Mouse (Mus musculus): ENCODE measurements at regions not wholly inside any gene's neighbourhood (a gene's known extent, or its start where the extent isn't known, plus 50 kb on each side); places are given as distances from the start of the nearest gene placed in this dataset.

DNA sequence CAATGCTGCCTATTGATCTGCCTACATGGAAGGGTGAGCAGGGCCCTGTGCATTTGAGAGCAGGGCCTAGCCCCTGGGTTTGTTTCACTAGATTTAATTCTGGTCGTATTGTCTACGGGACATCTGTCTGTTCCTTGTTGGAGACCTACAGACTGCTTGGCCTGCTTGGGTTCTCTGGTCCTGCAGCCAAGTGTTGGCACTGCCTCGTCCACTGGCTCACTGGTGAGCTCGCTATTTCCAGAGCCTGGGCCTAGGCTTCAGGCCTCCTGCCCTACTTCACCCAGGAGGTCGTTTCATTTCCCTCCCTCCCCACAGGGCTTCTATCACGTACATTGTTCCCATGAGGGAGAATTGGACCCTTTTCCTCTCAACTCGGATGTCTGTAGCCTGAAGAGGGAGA, 62.2 kb upstream of the Blcap start:
- no peak overlapping the region for H3K27ac ChIP-seq
- no peak for ATAC-seq (ENCODE audit: low FRiP score)
- 0 out of 2 replicates have a peak, but pooled peaks cover 4% of the 10 kb centered on the region for H3K4me1 ChIP-seq
- peaks cover 3% of the 10 kb centered on the region; the same call in 1 of the 2 replicates for H3K27me3 ChIP-seq
- no peak overlapping the region for H3K4me2 ChIP-seq
- no peak overlapping the region for H3K9ac ChIP-seq
- no peaks in the 10 kb centered on the region for H3K36me3 ChIP-seq (replicated peaks)
- 58% methylated on average over 7 of the region's 7 CpGs for WGBS
- no peaks in the 10 kb centered on the region for H3K9me3 ChIP-seq
- H3K4me3 ChIP-seq (replicated peaks) = no peak overlapping the region

- no peaks in the 10 kb centered on the region for H3K9me3 ChIP-seq
- H3K36me3 ChIP-seq (replicated peaks) = no peaks in the 10 kb centered on the region
- peak; percentile 51; the same call in 1 of the 2 replicates for ATAC-seq (ENCODE audit: low FRiP score)
- WGBS = 9% methylated on average over 14 of the region's 14 CpGs
- no peak overlapping the region for H3K4me2 ChIP-seq
- no peak overlapping the region for H3K27ac ChIP-seq
- no peak overlapping the region for H3K4me3 ChIP-seq (replicated peaks)
- 0 out of 2 replicates have a peak, but pooled peaks cover 4% of the 10 kb centered on the region for H3K4me1 ChIP-seq
- H3K9ac ChIP-seq = no peak overlapping the region
- H3K27me3 ChIP-seq = peaks cover 3% of the 10 kb centered on the region; the same call in 1 of the 2 replicates
Measured at GRCm38 (mm10) chr2:157635670-157636069, 64.6 kb upstream of the Blcap start.

GRCm38 (mm10) chr2:157640873-157641272, 69.8 kb upstream of the Blcap start:
- 28% methylated on average over 4 of the region's 4 CpGs for WGBS
- Histone ChIP-seq H3K9ac (no peak overlapping the region), H3K27ac (no peak overlapping the region), H3K4me1 (0 out of 2 replicates have a peak, but pooled peaks cover 3% of the 10 kb centered on the region), H3K27me3 (peaks cover 3% of the 10 kb centered on the region; the same call in 1 of the 2 replicates), H3K4me2 (no peak overlapping the region), H3K4me3 (replicated peaks) (no peak overlapping the region), H3K36me3 (replicated peaks) (no peaks in the 10 kb centered on the region), H3K9me3 (no peaks in the 10 kb centered on the region)
- ATAC-seq (ENCODE audit: low FRiP score) = no peak

DNA sequence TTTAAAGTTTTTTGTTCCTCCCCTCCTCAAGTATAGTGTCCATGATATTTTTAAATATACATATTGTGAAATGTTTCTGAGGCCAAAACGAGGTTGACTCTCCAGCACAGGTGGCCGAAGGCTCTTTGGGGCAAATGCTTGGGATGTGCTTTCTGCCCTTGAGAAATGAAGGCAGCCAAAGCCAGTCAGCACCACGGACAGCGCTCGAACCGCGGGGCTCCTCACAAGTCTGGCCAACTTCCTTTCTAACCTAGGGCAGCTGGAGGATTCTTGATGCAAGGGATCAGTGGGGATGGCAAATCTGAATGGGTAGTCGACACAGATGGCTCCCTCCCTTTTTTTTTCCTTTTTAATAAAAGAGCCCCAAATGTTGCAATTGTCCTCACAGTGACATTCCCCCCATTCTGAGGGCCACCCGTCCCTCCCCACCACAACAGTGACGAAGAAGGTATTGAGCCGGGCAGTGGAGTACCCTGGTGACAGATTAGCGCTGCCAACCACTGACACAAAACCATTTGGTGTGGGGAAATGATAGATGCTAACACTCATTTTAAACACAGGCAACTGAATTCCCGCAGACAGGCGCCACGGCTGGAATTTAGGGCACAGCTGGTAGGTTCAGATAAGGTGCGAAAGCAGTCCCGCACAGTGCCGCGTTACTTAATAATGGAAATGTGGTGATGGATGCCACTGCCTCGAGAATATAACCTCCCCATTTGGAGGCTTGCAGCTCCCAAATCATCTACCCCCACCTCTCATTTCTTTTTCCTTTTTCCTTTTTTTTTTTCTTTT, 73.4 kb upstream of the Ctnnbl1 start:
- no peak for ATAC-seq (ENCODE audit: low FRiP score)
- peaks cover 6% of the 10 kb centered on the region for H3K4me1 ChIP-seq
- H3K4me3 ChIP-seq (replicated peaks) = no peak overlapping the region
- H3K36me3 ChIP-seq (replicated peaks) = no peaks in the 10 kb centered on the region
- H3K4me2 ChIP-seq = no peak overlapping the region
- no peak overlapping the region for H3K27ac ChIP-seq
- H3K27me3 ChIP-seq = peaks cover 7% of the 10 kb centered on the region
- 38% methylated on average over 20 of the region's 20 CpGs for WGBS
- H3K9ac ChIP-seq = no peak overlapping the region
- peaks cover 4% of the 10 kb centered on the region; the same call in 1 of the 2 replicates for H3K9me3 ChIP-seq

DNA sequence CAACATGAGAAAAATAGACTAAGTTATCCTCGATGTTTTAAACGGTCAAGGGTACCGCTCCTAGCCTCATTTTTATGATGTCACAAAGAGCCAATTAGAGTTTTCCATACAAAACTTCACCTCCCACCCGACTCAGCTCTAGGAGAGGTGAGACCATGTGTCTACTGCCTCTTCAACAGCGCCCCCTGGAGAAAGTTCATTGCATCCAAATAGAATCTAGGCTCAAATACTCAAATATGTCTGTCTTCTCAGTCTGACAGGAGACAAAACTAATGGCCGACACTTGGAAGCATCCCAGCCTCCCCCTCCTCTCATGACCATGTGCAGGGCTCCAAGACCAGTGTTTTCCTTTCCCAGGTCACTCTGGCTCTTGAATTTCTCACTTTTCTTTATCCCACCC, 72.7 kb upstream of the Ctnnbl1 start:
- no peak overlapping the region for H3K27ac ChIP-seq
- H3K27me3 ChIP-seq = peaks cover 7% of the 10 kb centered on the region
- no peak overlapping the region for H3K4me2 ChIP-seq
- WGBS = 63% methylated on average over 6 of the region's 6 CpGs
- no peak overlapping the region for H3K9ac ChIP-seq
- H3K9me3 ChIP-seq = peaks cover 4% of the 10 kb centered on the region; the same call in 1 of the 2 replicates
- ATAC-seq (ENCODE audit: low FRiP score) = no peak
- H3K4me3 ChIP-seq (replicated peaks) = no peak overlapping the region
- peaks cover 6% of the 10 kb centered on the region for H3K4me1 ChIP-seq
- H3K36me3 ChIP-seq (replicated peaks) = no peaks in the 10 kb centered on the region

GRCm38 (mm10) chr2:157670191-157670590, 67.0 kb upstream of the Ctnnbl1 start:
- Histone ChIP-seq H3K4me3 (replicated peaks) (no peak overlapping the region), H3K9me3 (peaks cover 4% of the 10 kb centered on the region; the same call in 1 of the 2 replicates), H3K9ac (no peak overlapping the region), H3K36me3 (replicated peaks) (no peaks in the 10 kb centered on the region), H3K4me2 (no peak overlapping the region), H3K4me1 (no peaks in the 10 kb centered on the region), H3K27ac (no peak overlapping the region), H3K27me3 (no peaks in the 10 kb centered on the region; the same call in 1 of the 2 replicates)
- no peak for ATAC-seq (ENCODE audit: low FRiP score)
- WGBS = 86% methylated on average over 2 of the region's 2 CpGs

DNA sequence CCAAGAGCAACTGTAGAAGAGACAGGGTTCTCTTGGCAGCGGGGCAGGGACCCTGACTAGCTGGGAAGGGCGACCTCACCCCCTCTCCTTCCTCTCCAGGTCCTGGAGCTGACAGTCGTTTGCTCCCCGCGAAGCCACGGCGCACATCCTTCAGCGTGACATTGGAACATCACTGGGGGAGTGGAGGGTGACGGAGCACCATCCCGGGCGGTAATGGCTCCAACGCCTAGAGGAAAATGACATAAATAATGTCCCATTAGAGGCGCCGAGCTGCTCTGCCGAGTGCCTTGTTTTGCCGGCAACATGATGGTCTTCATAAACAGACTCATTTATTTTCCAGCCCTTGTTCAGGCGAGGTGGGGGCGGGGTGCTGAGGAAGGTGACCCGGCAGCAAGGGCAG, 62.3 kb upstream of the Ctnnbl1 start:
- Histone ChIP-seq H3K9ac (no peak overlapping the region), H3K4me2 (no peak overlapping the region), H3K27ac (no peak overlapping the region), H3K4me1 (no peaks in the 10 kb centered on the region), H3K4me3 (replicated peaks) (no peak overlapping the region), H3K27me3 (no peaks in the 10 kb centered on the region), H3K36me3 (replicated peaks) (no peaks in the 10 kb centered on the region), H3K9me3 (no peaks in the 10 kb centered on the region)
- WGBS = 76% methylated on average over 19 of the region's 19 CpGs
- ATAC-seq (ENCODE audit: low FRiP score) = no peak

DNA sequence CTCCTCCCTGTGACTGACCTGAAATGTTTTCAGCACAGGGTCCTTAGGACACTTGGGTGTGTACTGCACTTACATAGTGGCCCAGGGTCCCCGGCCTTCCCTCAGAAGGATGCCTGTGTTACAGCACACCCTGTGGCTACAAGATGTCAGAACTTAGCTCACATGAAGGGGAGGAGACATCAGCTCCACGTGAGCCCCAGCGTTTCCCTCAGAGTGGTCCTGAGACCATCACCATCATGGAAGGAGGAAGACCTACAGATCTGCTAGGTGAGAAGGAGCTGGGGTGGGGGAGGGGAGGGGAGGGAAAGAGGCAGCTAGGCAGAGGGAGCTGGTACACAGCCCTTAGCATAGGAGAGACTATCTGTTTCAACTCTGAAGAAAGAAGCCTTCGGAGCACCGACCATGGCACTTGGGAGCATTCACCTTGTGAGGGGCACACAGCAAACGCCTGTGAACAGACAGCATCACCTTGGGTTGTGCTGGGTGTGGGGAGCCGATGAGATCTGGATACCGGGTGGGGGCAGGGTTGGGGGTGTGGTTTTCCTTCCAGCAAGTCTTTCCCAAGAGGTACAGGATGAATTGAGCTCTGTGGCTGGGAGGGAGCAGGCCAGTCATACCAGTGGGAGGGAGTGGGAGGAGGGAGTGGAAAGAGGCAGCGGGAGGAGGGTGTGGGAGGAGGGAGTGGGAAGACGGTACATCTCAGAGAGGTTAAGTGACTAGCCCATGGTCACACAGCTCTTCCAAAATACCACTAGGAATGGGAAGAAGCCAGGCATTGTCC, 60.6 kb upstream of the Ctnnbl1 start:
- Histone ChIP-seq H3K27ac (no peak overlapping the region), H3K4me3 (replicated peaks) (no peak overlapping the region), H3K27me3 (no peaks in the 10 kb centered on the region), H3K9me3 (no peaks in the 10 kb centered on the region), H3K9ac (no peak overlapping the region), H3K36me3 (replicated peaks) (no peaks in the 10 kb centered on the region), H3K4me1 (no peaks in the 10 kb centered on the region), H3K4me2 (no peak overlapping the region)
- ATAC-seq (ENCODE audit: low FRiP score) = no peak
- 72% methylated on average over 10 of the region's 10 CpGs for WGBS

- no peak overlapping the region for H3K27ac ChIP-seq
- 73% methylated on average over 7 of the region's 7 CpGs for WGBS
- no peak for ATAC-seq (ENCODE audit: low FRiP score)
- no peaks in the 10 kb centered on the region for H3K9me3 ChIP-seq
- H3K4me2 ChIP-seq = no peak overlapping the region
- no peaks in the 10 kb centered on the region for H3K36me3 ChIP-seq (replicated peaks)
- H3K27me3 ChIP-seq = no peaks in the 10 kb centered on the region
- H3K4me3 ChIP-seq (replicated peaks) = no peak overlapping the region
- H3K4me1 ChIP-seq = no peaks in the 10 kb centered on the region
- no peak overlapping the region for H3K9ac ChIP-seq
Measured at GRCm38 (mm10) chr2:157677262-157677661, 59.9 kb upstream of the Ctnnbl1 start.

DNA sequence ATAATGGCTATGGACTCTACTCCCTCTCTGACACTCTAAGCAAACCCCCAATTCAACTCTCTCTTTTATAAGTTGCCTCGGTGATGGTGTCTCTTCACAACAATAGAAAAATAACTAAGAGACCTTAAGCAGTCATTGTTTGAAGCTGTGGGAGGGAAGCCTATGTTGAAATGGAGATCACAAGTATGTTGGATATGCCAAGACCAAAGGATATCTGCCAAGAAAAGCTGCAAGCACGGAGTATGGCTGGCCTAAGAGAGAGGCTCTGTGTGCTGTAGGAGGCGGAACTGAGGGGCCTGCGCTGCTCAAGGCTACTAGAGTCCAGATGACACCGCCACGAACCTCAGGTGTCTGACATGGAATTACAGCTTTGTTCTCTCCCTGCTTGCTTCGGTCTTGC, 55.3 kb upstream of the Ctnnbl1 start:
- no peak overlapping the region for H3K4me2 ChIP-seq
- H3K9me3 ChIP-seq = no peaks in the 10 kb centered on the region
- H3K4me1 ChIP-seq = no peaks in the 10 kb centered on the region
- no peaks in the 10 kb centered on the region for H3K36me3 ChIP-seq (replicated peaks)
- no peak overlapping the region for H3K9ac ChIP-seq
- H3K27me3 ChIP-seq = no peaks in the 10 kb centered on the region
- H3K4me3 ChIP-seq (replicated peaks) = no peak overlapping the region
- no peak overlapping the region for H3K27ac ChIP-seq
- 72% methylated on average over 7 of the region's 7 CpGs for WGBS
- no peak for ATAC-seq (ENCODE audit: low FRiP score)

Measured in forebrain, embryonic 12.5 days (tissue).